Mouse (Mus musculus): ENCODE data around the gene Susd6. TPM values are rescaled to one million over a fixed set of nuclear protein-coding genes. Genes with fewer than 3 reads are reported as not detected.
A peak's percentile ranks its signal among the peaks of the same experiment; 100 is the strongest.

Susd6 gene
- polyA plus RNA-seq, 1 experiment from 2014 or later = 11.9 TPM

GRCm38 (mm10) chr12:80769697-80770096 is 20.6 kb upstream of the Susd6 start:
- no peak overlapping the region for H3K4me3 ChIP-seq

GRCm38 (mm10) chr12:80774786-80775185 is 15.5 kb upstream of the Susd6 start:
- Histone ChIP-seq H3K36me3 (replicated peaks) (no peaks in the 10 kb centered on the region), H3K4me3 (no peak overlapping the region), H3K27ac (no peak overlapping the region), H3K9me3 (no peaks in the 10 kb centered on the region), H3K4me1 (0 out of 2 replicates have a peak, but pooled peaks cover 4% of the 10 kb centered on the region), H3K27me3 (ENCODE audit: poor library complexity, severe bottlenecking) (no peaks in the 10 kb centered on the region)
- no peak for DNase-seq (ENCODE audit: extremely low spot score, low spot score)
- WGBS = 75% methylated on average over 7 of the region's 7 CpGs

More at GRCm38 (mm10) chr12:80769697-80770096, 20.6 kb upstream of the Susd6 start:
- no peaks in the 10 kb centered on the region for H3K27me3 ChIP-seq (ENCODE audit: poor library complexity, severe bottlenecking)
- H3K27ac ChIP-seq = no peak overlapping the region
- 20% methylated on average over 11 of the region's 11 CpGs for WGBS
- peak; percentile 87 for DNase-seq (ENCODE audit: extremely low spot score, low spot score)
- H3K9me3 ChIP-seq = no peaks in the 10 kb centered on the region
- H3K36me3 ChIP-seq (replicated peaks) = no peaks in the 10 kb centered on the region
- H3K4me1 ChIP-seq = no peaks in the 10 kb centered on the region

GRCm38 (mm10) chr12:80776046-80776634 is 14.2 kb upstream of the Susd6 start:
- Histone ChIP-seq H3K27me3 (ENCODE audit: poor library complexity, severe bottlenecking) (no peaks in the 10 kb centered on the region), H3K9me3 (no peaks in the 10 kb centered on the region), H3K27ac (no peak overlapping the region), H3K4me3 (no peak overlapping the region), H3K36me3 (replicated peaks) (no peaks in the 10 kb centered on the region), H3K4me1 (0 out of 2 replicates have a peak, but pooled peaks cover 4% of the 10 kb centered on the region)
- DNase-seq (ENCODE audit: extremely low spot score, low spot score) = no peak
- WGBS = 88% methylated on average over 4 of the region's 4 CpGs

GRCm38 (mm10) chr12:80778188-80778936 is 11.9 kb upstream of the Susd6 start:
- no peak overlapping the region for H3K4me3 ChIP-seq
- no peaks in the 10 kb centered on the region for H3K9me3 ChIP-seq
- H3K36me3 ChIP-seq (replicated peaks) = no peaks in the 10 kb centered on the region
- 0 out of 2 replicates have a peak, but pooled peaks cover 4% of the 10 kb centered on the region for H3K4me1 ChIP-seq
- H3K27ac ChIP-seq = peak overlapping the region; percentile 56; the same call in 1 of the 2 replicates
- 81% methylated on average over 16 of the region's 16 CpGs for WGBS
- DNase-seq (ENCODE audit: extremely low spot score, low spot score) = peak; percentile 23
- H3K27me3 ChIP-seq (ENCODE audit: poor library complexity, severe bottlenecking) = no peaks in the 10 kb centered on the region

GRCm38 (mm10) chr12:80779760-80780159 is 10.6 kb upstream of the Susd6 start:
- WGBS = 89% methylated on average over 4 of the region's 4 CpGs
- DNase-seq (ENCODE audit: extremely low spot score, low spot score) = no peak

GRCm38 (mm10) chr12:80782190-80782589 is 8.1 kb upstream of the Susd6 start:
- no peaks in the 10 kb centered on the region for H3K27me3 ChIP-seq (ENCODE audit: poor library complexity, severe bottlenecking)
- H3K4me3 ChIP-seq = no peak overlapping the region
- no peaks in the 10 kb centered on the region for H3K9me3 ChIP-seq
- H3K4me1 ChIP-seq = no peaks in the 10 kb centered on the region
- no peak for DNase-seq (ENCODE audit: extremely low spot score, low spot score)
- H3K36me3 ChIP-seq (replicated peaks) = no peaks in the 10 kb centered on the region
- 93% methylated on average over 3 of the region's 3 CpGs for whole genome bisulfite sequencing
- no peak overlapping the region for H3K27ac ChIP-seq

More at GRCm38 (mm10) chr12:80779760-80780159, 10.6 kb upstream of the Susd6 start:
- H3K27ac ChIP-seq = no peak overlapping the region
- 0 out of 2 replicates have a peak, but pooled peaks cover 4% of the 10 kb centered on the region for H3K4me1 ChIP-seq
- no peaks in the 10 kb centered on the region for H3K9me3 ChIP-seq
- H3K36me3 ChIP-seq (replicated peaks) = no peaks in the 10 kb centered on the region
- no peak overlapping the region for H3K4me3 ChIP-seq
- H3K27me3 ChIP-seq (ENCODE audit: poor library complexity, severe bottlenecking) = no peaks in the 10 kb centered on the region

- WGBS = 56% methylated on average over 3 of the region's 3 CpGs
- no peak overlapping the region for H3K27ac ChIP-seq
- no peaks in the 10 kb centered on the region for H3K9me3 ChIP-seq
- no peaks in the 10 kb centered on the region for H3K4me1 ChIP-seq
- no peaks in the 10 kb centered on the region for H3K36me3 ChIP-seq (replicated peaks)
- H3K4me3 ChIP-seq = no peak overlapping the region
- DNase-seq (ENCODE audit: extremely low spot score, low spot score) = no peak
- no peaks in the 10 kb centered on the region for H3K27me3 ChIP-seq (ENCODE audit: poor library complexity, severe bottlenecking)
These were observed 7.4 kb upstream of the Susd6 start for GRCm38 (mm10) chr12:80782892-80783291.

GRCm38 (mm10) chr12:80783889-80784288 is 6.4 kb upstream of the Susd6 start:
- Histone ChIP-seq H3K27ac (no peak overlapping the region), H3K36me3 (replicated peaks) (no peaks in the 10 kb centered on the region), H3K9me3 (no peaks in the 10 kb centered on the region), H3K4me3 (no peak overlapping the region), H3K4me1 (no peaks in the 10 kb centered on the region), H3K27me3 (ENCODE audit: poor library complexity, severe bottlenecking) (no peaks in the 10 kb centered on the region)
- WGBS = 83% methylated on average over 1 of the region's 1 CpGs
- DNase-seq (ENCODE audit: extremely low spot score, low spot score) = no peak

GRCm38 (mm10) chr12:80785005-80785404 is 5.3 kb upstream of the Susd6 start:
- H3K27ac ChIP-seq = no peak overlapping the region
- DNase-seq (ENCODE audit: extremely low spot score, low spot score) = no peak
- H3K36me3 ChIP-seq (replicated peaks) = no peaks in the 10 kb centered on the region
- H3K27me3 ChIP-seq (ENCODE audit: poor library complexity, severe bottlenecking) = no peaks in the 10 kb centered on the region
- no peaks in the 10 kb centered on the region for H3K9me3 ChIP-seq
- H3K4me3 ChIP-seq = no peak overlapping the region
- WGBS = 89% methylated on average over 5 of the region's 5 CpGs
- H3K4me1 ChIP-seq = peaks cover 5% of the 10 kb centered on the region

- peaks cover 6% of the 10 kb centered on the region for H3K4me1 ChIP-seq
- 91% methylated on average over 4 of the region's 4 CpGs for WGBS
- DNase-seq (ENCODE audit: extremely low spot score, low spot score) = no peak
- no peaks in the 10 kb centered on the region for H3K27me3 ChIP-seq (ENCODE audit: poor library complexity, severe bottlenecking)
- no peaks in the 10 kb centered on the region for H3K9me3 ChIP-seq
- no peak overlapping the region for H3K4me3 ChIP-seq
- no peak overlapping the region for H3K27ac ChIP-seq
- no peaks in the 10 kb centered on the region for H3K36me3 ChIP-seq (replicated peaks)
These were observed 4.7 kb upstream of the Susd6 start for GRCm38 (mm10) chr12:80785597-80785996.

- no peaks in the 10 kb centered on the region for H3K9me3 ChIP-seq
- H3K36me3 ChIP-seq (replicated peaks) = no peaks in the 10 kb centered on the region
- H3K4me3 ChIP-seq = no peak overlapping the region
- H3K4me1 ChIP-seq = peaks cover 11% of the 10 kb centered on the region
- no peaks in the 10 kb centered on the region for H3K27me3 ChIP-seq (ENCODE audit: poor library complexity, severe bottlenecking)
- no peak overlapping the region for H3K27ac ChIP-seq
- DNase-seq (ENCODE audit: extremely low spot score, low spot score) = no peak
- WGBS = 88% methylated on average over 1 of the region's 1 CpGs
These were observed 3.7 kb upstream of the Susd6 start for GRCm38 (mm10) chr12:80786591-80786990.

- peaks cover 20% of the 10 kb centered on the region for H3K4me1 ChIP-seq
- no peaks in the 10 kb centered on the region for H3K9me3 ChIP-seq
- no peaks in the 10 kb centered on the region for H3K27me3 ChIP-seq (ENCODE audit: poor library complexity, severe bottlenecking)
- DNase-seq (ENCODE audit: extremely low spot score, low spot score) = no peak
- no peak overlapping the region for H3K4me3 ChIP-seq
- peaks cover under 1% of the 10 kb centered on the region; the same call in 1 of the 2 replicates for H3K36me3 ChIP-seq (replicated peaks)
- WGBS = 65% methylated on average over 11 of the region's 11 CpGs
- H3K27ac ChIP-seq = no peak overlapping the region
These were observed 2.7 kb upstream of the Susd6 start for GRCm38 (mm10) chr12:80787604-80788003.

- no peak for DNase-seq (ENCODE audit: extremely low spot score, low spot score)
- WGBS = 86% methylated on average over 3 of the region's 3 CpGs
- Histone ChIP-seq H3K4me1 (peaks cover 24% of the 10 kb centered on the region), H3K36me3 (replicated peaks) (peaks cover 6% of the 10 kb centered on the region), H3K27me3 (ENCODE audit: poor library complexity, severe bottlenecking) (no peaks in the 10 kb centered on the region), H3K4me3 (no peak overlapping the region), H3K9me3 (no peaks in the 10 kb centered on the region), H3K27ac (no peak overlapping the region)
These were observed 2.1 kb upstream of the Susd6 start for GRCm38 (mm10) chr12:80788188-80788587.

Measured in forebrain, embryonic 10.5 days (tissue).